Mouse (Mus musculus) ovary, postnatal 14 days (tissue): ENCODE results near the gene Clasrp.

Experiments used
- DNase-seq: peaks from one replicate; pipeline ENCODE4 v3.0.0; 2022; ENCODE audit warnings: low spot score

Gene Clasrp

DNA sequence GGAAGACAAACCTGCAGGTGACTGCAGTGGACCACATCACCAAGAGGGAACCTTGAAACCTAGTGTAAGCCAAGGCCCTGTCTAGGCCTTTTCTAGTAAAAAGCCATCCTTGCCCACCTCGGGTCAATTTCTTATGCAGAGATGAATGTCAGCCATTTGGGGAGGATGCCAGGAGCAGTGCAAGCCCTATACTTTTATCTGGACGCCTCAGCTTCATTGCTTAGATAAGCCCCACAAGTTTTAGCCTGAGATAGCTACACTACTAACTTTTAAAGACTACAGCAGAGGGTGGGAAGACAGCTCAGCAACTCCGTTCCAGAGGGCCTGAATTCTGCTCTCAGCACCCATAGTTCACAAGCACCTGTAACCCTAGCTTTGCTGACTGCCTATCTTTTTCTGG, 40.4 kb downstream of the Clasrp start:
- DNase-seq: no peak

DNA sequence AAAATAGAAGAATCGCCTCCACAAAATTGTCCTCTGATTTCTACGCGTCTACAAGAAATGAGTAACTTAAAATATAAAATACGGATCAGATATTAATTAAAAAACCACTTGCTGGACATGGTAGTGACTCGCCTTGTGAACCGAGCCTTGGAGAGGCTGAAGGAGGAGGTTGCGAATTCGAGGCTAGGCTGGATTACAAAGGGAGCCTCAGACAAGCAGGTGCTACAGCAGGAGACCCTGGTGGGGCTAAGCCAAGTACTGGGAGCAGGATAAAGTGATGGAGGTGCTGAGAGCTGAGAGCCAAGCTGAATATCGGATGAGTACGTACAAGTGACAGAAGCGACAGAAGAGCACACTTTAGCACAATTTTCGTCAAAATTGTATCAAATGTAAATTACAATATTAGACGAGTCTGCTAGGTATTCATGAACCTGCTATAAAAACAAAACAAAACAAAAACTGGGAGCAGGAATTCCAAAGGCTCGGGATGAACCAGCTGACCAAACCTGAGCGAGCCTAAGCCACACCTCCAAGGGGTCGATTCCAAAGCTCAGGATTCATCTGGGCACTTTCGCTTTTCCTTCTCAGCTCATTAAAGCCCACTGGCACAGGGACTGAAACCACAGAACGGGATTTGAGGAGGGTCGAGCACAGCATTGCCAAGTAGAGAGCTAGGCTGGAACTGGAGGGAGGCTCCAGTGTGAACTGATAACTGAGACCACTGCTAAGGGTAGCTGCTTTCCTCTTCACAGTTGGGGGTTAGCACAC, 41.5 kb downstream of the Clasrp start, which contains the start of gene Ppp1r37:
Gene Ppp1r37, minus strand, starts transcription at position 434 of the 768 bp plus-strand sequence.
- DNase-seq: no peak

DNA sequence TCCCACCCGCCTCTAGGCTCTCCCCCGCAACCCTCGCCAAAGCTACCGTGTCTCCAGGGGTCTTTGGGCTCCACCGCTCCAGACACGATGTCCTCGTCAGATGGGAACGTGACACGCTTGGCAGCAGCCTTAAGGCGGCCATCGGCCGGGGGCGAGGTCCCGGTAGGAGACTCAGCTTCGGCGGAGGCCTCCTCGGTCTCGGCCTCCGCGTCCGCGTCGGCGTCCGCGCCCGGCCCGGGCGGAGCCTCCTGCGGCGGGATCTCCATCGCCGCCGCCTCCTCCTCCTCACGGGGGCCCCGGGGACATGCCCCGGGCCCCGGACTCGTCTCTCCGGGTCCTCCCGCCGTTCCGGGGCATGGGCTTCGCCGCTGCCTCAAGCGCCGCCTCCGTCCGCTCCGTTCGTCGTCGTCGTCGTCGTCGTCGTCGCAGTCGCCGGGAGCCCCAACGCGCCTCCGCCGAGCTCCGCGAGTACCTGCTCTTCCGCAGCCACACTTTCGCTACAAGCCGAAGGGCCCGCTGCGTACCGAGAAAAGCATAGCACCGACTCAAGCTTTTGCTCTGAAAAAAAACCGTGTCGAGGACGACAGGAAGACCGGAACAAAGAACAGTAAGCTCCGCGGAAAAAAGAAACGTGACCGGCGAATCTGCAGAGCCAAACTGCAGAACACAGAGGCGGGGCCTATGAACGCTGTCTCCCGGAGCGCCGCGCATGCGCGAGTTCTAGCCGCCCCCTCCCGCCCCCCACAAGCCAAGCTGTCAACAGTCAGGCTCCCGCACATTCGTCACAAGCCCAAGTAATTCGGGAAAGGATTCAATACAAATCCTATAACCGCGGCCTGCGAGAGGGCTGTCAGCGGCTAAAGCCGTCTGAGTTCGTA, 42.3 kb downstream of the Clasrp start:
- peak; percentile 87 for DNase-seq

DNA sequence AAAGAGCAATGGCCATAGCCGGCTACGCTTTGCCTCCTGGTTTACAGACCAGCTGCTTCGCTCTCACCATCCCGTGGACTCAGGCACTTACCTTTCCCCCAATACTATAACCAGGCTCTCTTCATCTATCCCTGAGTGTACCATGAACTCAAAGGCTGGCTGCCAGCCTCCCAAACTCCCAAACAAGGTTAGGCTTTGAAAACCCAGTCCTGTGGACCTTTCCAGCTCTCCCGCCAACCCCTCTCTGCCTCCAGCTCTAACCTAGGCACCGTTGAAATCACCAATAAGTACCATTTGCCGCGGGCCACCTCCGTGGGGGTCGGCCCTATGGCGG, 42.9 kb downstream of the Clasrp start:
- DNase-seq: no peak

DNA sequence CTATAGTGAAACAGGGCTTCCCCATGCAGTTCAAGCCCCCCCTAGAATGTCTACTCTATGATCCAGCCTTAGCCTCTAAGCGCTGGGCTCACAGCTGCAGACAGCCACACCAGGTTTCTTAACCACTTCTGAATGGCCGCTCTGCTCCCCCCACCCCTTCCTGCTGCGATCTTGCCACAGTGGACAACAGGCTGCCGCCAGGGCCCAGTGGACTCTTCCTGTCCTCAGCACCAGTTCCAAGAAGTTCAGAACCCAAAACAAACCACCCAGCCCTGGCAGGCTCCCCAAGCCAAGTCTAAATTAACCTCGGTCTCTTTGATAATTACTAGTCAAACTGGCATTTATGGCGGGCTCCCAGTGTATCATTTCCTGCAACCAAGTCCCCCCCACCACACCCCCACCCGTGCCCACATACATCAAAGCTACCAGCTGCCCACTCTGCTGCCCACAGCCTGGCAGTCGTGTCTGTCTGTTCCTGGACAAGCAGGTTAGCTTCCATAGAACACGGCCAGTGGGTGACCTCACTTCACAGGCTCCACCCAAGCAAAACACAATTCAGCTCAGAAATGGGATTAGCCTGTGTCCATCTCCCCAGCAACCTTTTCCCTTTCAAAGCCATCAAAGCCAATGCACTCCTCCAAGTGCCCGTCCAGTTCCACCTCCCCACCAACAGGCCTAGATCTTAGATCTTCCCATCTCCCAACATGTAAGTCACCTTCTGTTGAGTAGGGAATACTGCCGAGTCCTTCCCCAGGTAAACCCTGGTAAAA, 43.6 kb downstream of the Clasrp start:
- no peak for DNase-seq

DNA sequence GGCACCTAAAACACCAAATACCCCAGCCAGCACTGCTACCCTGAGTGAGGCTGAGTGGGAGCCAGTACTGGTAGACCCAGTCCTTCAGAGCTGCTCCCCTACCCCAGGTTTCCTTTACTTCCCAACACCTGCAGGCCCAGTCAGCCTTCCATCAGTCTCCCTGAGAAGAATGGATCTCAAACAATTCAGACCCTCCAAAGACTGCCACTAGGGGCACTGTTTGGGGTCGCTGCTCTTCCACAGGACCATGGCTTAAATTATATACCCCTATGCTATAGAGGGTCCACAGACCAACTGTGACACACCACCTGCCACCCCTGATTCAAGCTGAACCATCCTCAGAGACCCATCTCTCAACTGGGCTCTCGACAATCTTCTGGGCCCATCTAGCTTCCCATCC, 45.3 kb downstream of the Clasrp start:
- no peak for DNase-seq

DNA sequence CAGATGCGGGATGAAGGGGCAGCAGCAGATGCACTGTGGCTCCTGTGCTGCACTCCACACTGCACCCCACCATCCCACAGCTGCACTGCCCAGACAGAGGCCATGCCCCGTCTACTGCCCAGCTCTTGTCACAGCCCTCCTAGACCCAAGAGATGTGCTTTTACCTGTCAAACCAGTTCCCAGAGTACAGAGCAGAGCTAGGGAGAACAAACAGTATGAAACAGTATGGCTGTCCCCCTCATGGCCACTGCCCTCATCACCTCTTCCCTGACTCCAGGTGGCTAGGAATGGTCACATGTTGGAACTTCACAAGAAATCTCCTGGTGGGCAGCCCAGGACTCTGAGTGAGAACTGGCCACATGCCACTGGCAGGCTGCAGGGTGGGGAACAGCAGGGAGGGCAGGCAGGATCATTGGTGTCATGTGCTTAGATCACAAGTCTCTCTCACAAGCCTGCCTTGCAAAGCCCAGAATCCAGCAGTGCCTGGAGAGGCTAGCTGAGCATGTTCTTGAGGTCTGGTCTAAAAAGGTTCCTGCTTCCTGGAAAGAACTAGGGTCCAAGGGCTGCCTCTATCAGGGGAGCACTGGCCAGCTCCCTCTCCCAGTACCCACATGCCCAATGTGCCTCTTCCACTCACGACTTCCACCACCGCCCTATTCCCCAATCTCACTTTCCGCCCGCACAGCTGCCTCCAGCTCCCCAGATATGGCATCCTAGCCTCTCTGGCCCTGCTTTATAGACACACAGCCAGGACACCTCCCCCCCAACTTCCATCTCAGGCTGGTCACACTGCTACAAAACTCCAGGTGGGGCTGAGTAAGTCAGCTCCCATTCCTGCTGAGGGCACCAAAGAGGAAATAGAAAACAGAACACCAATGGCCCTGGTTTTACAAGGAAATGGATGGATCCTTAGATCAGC, 46.0 kb downstream of the Clasrp start:
- DNase-seq: no peak

DNA sequence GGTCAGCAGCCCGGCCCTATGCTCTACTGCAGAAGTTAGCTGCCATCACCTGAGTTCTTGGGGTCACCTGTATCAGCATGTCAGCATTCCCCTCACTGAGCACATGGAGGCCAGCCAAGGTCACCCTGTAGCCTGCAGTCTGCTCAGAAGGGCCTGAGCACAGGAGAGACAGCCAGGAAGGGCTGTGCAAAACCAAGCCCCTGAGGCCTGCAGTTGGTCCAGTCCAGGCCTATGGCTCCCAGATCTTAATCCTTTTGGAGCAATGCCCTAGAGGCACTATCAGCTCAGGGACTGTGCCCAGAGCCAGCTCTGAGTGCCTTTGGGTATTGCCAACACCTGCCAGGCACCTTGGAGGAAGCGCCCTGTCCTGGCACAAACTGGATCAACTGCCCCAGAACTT, 47.2 kb downstream of the Clasrp start:
- no peak for DNase-seq

DNA sequence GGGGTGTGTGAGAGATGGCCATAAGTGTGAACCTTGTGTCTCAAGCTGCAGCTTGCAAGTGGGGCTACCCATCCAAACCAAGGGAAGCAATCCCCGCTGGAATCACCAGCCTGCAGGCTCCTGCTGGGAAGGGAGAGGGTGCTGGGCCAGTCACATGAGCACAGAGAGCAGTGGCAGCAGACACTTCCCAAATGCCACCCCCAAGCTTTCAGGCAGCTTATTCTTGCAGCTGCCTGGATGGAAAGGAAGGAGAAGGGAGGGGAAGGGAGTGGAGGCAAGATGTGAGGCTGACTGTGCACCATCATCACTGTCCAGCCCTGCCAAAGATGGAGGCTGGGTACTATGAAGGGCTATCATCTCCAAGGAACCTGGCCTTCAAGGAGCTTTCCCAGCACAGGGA, 50.1 kb downstream of the Clasrp start:
- no peak for DNase-seq

DNA sequence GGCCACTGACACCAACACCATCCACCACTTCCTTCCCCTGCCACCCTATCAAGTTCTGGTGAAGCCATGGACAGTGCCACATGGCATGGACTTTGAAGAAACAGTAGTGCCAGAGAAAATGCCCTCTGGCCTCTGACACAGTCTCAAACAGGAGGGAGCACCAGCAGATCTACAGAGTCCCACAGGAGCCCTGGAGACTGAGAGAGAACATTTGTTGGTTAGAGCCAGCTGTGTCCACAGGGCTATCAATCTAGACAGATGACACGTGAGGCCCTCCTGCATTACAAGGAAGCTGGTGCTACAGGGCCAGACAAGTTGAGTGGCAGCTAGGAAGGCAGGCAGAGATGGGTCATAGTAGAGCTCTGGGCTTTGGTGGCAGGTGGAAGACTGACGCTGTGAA, 51.8 kb downstream of the Clasrp start:
- DNase-seq: no peak

DNA sequence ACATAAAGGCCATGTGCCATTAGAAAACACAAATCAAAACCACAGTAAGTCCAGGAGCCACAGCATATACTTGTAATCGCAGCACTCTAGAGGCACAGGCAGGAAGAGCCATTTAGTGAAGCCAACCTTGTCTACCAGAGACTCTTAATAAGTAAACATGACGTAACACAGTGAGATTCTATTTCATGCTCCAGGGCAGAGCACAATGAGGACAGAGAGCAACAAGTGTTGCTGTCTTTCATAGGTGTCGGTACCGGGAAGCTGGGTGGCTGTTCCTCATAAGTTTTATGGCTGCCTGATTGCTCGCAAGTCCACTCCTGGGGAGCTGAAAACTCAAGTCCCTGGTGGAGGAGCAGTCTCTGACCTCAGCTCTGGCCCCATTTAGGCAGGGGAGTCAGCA, 52.7 kb downstream of the Clasrp start:
- DNase-seq: no peak

DNA sequence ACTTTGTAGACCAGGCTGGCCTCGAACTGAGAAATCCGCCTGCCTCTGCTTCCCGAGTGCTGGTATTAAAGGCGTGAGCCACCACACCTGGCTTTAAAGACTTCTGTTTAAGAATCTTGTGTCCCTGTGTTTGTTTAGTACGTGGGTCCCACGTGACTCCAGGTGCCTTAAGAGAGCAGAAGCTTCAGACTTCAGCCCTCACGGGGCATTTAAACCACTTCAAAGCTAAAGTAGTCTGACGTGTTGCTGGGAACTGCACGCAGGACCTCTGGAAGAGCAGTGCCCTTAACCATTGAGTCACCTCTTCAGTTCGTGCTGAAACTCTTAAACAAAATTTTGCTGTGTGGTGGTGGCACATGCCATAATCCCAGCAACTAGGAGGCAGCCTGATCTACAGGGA, 54.9 kb downstream of the Clasrp start:
- DNase-seq: no peak

DNA sequence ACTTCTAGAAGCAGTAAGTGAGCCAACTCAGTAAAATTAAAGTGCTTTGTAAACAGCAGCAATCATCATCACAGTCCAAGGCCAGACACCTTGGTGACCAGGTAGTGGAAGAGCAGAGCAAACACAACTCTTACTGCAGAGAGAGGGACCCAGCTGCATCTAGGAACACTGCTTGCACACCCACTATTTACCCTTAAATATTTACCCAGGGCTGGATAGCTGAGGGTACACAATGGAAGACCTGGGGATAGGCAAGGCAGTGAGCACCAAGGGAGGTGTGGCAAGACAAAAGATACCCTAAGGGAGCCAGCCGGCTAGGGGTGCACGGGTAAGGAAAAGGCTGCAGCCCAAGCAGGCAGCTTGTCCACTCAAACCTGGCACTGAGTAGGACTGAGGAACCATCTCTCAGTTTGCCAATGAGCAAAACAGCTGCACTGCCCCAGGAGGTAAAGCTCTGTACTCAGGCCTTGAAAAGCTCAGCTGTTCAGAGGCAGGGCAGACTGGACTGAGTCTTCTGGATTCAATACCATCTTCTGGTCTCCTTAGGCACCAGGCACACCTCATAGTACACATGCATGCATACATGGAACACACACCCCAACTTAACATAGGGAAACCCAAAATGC, 56.8 kb downstream of the Clasrp start:
- no peak for DNase-seq

DNA sequence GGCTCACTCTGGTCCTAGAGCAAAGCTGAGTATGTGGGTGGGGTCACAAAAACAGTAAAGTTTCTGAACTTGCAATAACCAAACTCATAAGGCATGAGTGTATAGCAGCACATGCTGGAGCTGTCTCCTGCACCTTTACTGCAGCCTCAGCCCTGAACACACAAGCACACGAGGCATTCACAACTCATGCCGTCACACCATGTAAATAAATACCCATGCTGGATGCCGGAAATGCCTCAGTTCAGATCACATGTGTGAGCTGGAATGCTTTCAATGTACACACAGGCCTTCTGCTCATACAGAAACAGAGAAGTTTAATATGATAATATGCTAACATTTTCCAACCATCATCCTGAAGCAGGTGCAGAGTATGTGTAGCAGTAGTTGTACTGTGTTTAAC, 58.3 kb downstream of the Clasrp start:
- no peak for DNase-seq

DNA sequence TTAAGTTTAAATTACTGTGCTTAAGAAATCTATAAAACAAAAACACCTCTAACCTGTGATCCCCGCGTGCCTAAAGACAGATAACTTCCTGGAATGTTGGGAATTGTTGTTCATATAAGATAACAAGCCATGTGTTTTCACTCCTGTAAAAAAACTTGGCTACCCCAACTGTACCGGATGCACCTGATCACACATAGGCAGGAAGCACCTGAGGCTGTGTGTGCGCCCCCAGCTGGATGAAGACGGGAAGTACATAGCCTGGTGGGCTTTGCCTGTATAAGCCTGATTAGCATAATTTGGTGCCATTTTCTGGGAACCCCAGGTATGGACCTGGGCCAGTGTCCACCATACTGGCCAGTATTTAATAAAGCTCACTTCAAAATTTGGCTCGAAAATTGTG, 60.7 kb downstream of the Clasrp start:
- no peak for DNase-seq

DNA sequence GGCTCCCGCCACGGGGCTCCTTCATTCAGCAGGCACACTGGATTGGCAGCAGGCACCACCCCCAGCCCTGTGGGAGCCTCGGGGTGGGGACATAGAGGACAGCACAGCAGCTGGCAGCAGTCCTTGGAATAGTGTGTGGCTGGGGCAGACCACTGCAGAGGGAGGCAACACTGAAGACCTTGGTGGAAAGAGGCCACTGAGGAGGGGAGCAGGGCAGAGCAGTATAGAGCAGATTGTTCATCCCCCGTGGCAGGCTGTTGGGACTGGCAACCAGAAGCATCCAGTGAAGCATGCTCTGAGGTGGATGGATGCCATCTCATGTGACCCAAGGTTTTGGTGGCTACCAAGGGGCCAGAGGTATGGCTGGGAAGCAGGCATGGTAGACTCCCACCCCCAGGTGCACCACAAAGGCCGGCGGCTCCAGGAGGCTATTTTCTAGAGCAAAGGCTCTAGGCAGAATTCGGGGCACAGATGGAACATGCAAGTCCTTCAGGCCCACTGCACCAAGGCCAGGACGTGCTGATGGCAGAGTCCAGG, 62.1 kb downstream of the Clasrp start:
- no peak for DNase-seq

DNA sequence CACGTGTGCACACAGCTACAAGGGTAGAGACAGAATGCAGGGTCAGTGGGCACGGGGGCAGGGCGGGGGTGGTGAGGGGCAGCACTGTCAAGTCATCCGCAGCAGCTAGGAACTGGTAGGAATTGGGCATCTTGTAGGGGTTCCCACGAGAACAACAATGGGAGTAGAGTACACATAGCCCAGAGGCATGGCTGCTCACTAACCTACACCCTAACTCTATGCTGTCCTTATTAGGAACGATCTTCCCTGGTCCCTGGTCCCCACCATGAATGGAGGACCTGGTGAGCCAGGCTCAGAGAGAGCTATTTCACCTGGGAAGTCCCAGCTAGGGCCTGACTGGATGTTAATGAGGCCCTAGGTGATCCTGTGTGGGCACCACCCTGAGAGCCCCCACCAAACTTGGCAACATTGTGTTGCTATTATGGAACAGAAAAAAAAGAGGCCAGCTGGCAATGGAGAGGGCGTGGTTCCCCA, 62.6 kb downstream of the Clasrp start:
- DNase-seq: no peak

DNA sequence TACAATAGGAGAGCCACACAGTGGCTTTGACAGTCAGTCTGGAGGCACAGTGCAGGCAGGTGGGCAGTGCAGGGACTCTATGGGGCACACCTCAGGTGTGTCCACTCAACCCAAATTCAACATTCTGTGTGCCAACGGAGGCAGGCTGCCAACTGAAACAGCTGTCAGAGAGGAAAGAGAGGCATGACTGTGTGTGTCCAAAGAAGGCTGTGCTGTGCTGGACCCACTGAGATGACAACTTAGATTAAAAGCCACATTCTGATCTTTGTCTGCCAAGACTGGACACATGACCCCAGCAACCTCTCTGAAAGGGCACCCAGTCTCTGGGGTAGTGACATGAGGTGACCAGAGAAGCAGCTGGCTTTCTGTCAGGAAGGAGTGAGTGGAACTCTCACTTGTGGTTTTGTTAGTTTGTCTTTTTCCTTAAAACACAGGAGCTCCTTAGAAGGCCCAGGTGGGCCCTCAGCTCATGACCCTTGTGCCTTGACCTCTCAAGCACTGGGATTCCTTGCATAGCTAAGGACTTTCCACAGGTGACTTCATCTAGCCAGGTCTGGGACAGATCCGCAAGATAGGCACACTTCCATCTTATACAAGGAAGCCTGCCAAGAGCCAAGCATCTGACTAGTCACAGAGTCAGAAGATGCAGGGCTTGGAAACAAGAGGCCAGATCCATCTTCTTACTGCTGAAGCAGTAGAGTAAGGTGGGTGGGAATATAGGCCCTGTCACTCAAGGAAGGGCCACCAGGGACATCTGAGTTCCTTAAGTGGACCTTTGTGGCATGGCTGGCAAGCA, 63.3 kb downstream of the Clasrp start:
- DNase-seq: no peak

DNA sequence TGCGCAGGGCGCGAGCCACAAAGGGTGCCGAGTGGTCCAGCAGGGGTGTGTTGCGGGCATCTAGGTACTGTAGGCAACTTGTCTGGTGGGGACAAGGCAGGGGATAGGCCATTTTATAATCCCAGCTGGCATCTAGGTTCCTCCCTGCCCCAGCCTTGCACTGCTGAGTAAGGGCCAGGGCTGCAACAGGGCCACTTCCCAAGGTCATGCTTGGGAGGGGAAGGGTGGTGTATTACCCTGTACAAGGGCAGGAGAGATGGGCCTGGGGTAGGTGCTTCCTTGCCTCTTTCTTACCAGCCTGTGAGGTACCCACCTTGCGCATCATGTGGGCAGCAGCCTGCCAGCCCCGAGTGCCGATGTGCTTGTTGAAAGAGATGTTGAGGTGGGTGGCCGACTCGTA, 69.6 kb downstream of the Clasrp start:
- no peak for DNase-seq

DNA sequence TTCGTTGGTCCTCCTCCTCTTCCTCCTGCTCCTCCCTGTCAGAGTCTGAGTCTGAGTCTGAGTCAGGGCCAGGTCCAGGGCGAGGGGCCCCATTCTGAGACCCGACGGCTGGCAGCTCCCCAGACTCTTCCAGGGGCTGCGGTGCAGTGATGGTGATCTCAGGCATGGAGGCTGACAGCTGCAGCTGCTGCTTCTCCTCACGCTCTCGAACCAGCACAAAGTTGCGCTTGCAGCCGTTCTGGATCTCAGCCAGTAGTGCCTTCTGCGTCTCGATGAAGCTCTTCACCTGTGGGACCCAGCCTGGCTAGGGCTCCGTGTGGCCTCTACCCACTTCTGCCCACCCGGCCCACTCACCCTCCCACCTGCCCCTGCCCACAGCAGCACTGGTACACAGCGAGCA, 72.0 kb downstream of the Clasrp start:
- DNase-seq: no peak
